Comparison of ENCODE assay signal across 17 mouse cellular contexts in genomic region chr17:30664856-30665255, GRCm38 (mm10).
"Had no signal": no experiment of that assay in that cellular context is flagged by ENCODE, and none has a peak within 500 bp of the region (broad histone marks: within the 10 kb centered on the region; RNA-seq: fewer than 3 reads in every experiment).

No protein-coding gene starts in this region.

- DNase-seq: retina, postnatal 1 day; right cerebral cortex, adult 18-20 months; right cerebral cortex, postnatal 14 days; right cerebral cortex, postnatal 25 days; right cerebral cortex, postnatal 4 days; spleen, adult 18-20 months; thymus, adult 18-20 months; thymus, adult 2 months; thymus, postnatal 14 days; thymus, postnatal 25 days; thymus, postnatal 36 days; thymus, postnatal 4 days had no signal

- H3K9ac ChIP-seq: neural tube, embryonic 12.5 days; neural tube, embryonic 13.5 days; neural tube, embryonic 15.5 days; stomach, embryonic 15.5 days had no signal

- H3K4me1 ChIP-seq: neural tube, embryonic 12.5 days; neural tube, embryonic 13.5 days; stomach, embryonic 15.5 days had no signal

- H3K4me3 ChIP-seq: neural tube, embryonic 12.5 days; neural tube, embryonic 13.5 days; neural tube, embryonic 15.5 days; stomach, embryonic 15.5 days had no signal

- H3K27ac ChIP-seq: neural tube, embryonic 12.5 days; neural tube, embryonic 13.5 days; neural tube, embryonic 15.5 days; stomach, embryonic 15.5 days; stomach, postnatal 0 days had no signal

- H3K27me3 ChIP-seq: neural tube, embryonic 12.5 days; neural tube, embryonic 13.5 days; neural tube, embryonic 15.5 days; stomach, embryonic 15.5 days had no signal

- H3K36me3 ChIP-seq: neural tube, embryonic 12.5 days; neural tube, embryonic 13.5 days; neural tube, embryonic 15.5 days; stomach, embryonic 15.5 days had no signal
